Mouse (Mus musculus) brown adipose tissue, adult 24 weeks (tissue): ENCODE results near the gene Sumf1. TPM values are rescaled to one million over a fixed set of nuclear protein-coding genes. Genes with fewer than 3 reads are reported as not detected.
A peak's percentile ranks its signal among the peaks of the same experiment; 100 is the strongest.

ENCODE experiments used
- H3K27ac ChIP-seq: fragments of 200-500 bp; replicated peaks from 2 replicates; pipeline ENCODE4 v1.5.1; 2012; ENCODE audit warnings: low read depth, mild to moderate bottlenecking, low read length
- H3K4me1 ChIP-seq: fragments of 200-500 bp; 2 replicates; pipeline ENCODE4 v1.6.1; 2012; ENCODE audit warnings: low read length, mixed read lengths; ENCODE audit not compliant: control insufficient read depth, insufficient read depth, insufficient read length
- H3K4me3 ChIP-seq: fragments of 200-500 bp; 2 replicates; pipeline ENCODE4 v1.5.1; 2012; ENCODE audit warnings: low read depth, mild to moderate bottlenecking, low read length, moderate library complexity; ENCODE audit not compliant: insufficient read depth
- polyA plus RNA-seq: library from polyadenylated mRNA; stranded (reverse); fragments of >200 nt; gene quantifications from 2 replicates; pipeline ENCODE4 v1.2.4, GENCODE M21; 2012; ENCODE audit not compliant: missing spikeins, insufficient read depth, insufficient read length

The Sumf1 gene
- polyA plus RNA-seq, 1 experiment: 17.9 TPM

- no peak overlapping the region for H3K4me3 ChIP-seq
- no peaks in the 10 kb centered on the region for H3K4me1 ChIP-seq
- H3K27ac ChIP-seq: no peak overlapping the region
Observed at GRCm38 (mm10) chr6:108101936-108102830, 83.2 kb downstream of the Sumf1 start.

GRCm38 (mm10) chr6:108098846-108099217 lies 86.5 kb downstream of the Sumf1 start:
- H3K4me1 ChIP-seq: no peaks in the 10 kb centered on the region
- no peak overlapping the region for H3K4me3 ChIP-seq
- no peak overlapping the region for H3K27ac ChIP-seq

- Histone ChIP-seq H3K27ac (no peak overlapping the region), H3K4me3 (no peak overlapping the region), H3K4me1 (no peaks in the 10 kb centered on the region)
Observed at GRCm38 (mm10) chr6:108098171-108098845, 87.1 kb downstream of the Sumf1 start.

- Histone ChIP-seq H3K4me1 (no peaks in the 10 kb centered on the region), H3K27ac (no peak overlapping the region), H3K4me3 (no peak overlapping the region)
Observed at GRCm38 (mm10) chr6:108095445-108095844, 89.9 kb downstream of the Sumf1 start.

GRCm38 (mm10) chr6:108093449-108093848 lies 91.9 kb downstream of the Sumf1 start:
- no peak overlapping the region for H3K27ac ChIP-seq
- no peak overlapping the region for H3K4me3 ChIP-seq
- H3K4me1 ChIP-seq: no peaks in the 10 kb centered on the region

GRCm38 (mm10) chr6:108092646-108093045 lies 92.7 kb downstream of the Sumf1 start:
- Histone ChIP-seq H3K27ac (no peak overlapping the region), H3K4me3 (no peak overlapping the region), H3K4me1 (no peaks in the 10 kb centered on the region)

- no peak overlapping the region for H3K27ac ChIP-seq
- H3K4me3 ChIP-seq: no peak overlapping the region
- no peaks in the 10 kb centered on the region for H3K4me1 ChIP-seq
Observed at GRCm38 (mm10) chr6:108091296-108091695, 94.1 kb downstream of the Sumf1 start.

- H3K4me3 ChIP-seq: no peak overlapping the region
- no peak overlapping the region for H3K27ac ChIP-seq
- H3K4me1 ChIP-seq: no peaks in the 10 kb centered on the region
Observed at GRCm38 (mm10) chr6:108075857-108076256, 109.5 kb downstream of the Sumf1 start.

- Histone ChIP-seq H3K4me3 (no peak overlapping the region), H3K4me1 (no peaks in the 10 kb centered on the region), H3K27ac (no peak overlapping the region)
Observed at GRCm38 (mm10) chr6:108074624-108075023, 110.8 kb downstream of the Sumf1 start.

GRCm38 (mm10) chr6:108073931-108074330 lies 111.5 kb downstream of the Sumf1 start:
- Histone ChIP-seq H3K4me1 (no peaks in the 10 kb centered on the region), H3K27ac (no peak overlapping the region), H3K4me3 (no peak overlapping the region)

- Histone ChIP-seq H3K4me1 (no peaks in the 10 kb centered on the region), H3K27ac (no peak overlapping the region)
Observed at GRCm38 (mm10) chr6:108073071-108073470, 112.3 kb downstream of the Sumf1 start.

GRCm38 (mm10) chr6:108070947-108071346 lies 114.4 kb downstream of the Sumf1 start:
- Histone ChIP-seq H3K4me3 (no peak overlapping the region), H3K4me1 (no peaks in the 10 kb centered on the region), H3K27ac (no peak overlapping the region)

More at GRCm38 (mm10) chr6:108073071-108073470, 112.3 kb downstream of the Sumf1 start:
- no peak overlapping the region for H3K4me3 ChIP-seq

- H3K4me3 ChIP-seq: peak overlapping the region; percentile 61
- H3K4me1 ChIP-seq: no peaks in the 10 kb centered on the region
- H3K27ac ChIP-seq: no peak overlapping the region
Observed at GRCm38 (mm10) chr6:108065583-108065982, 119.8 kb downstream of the Sumf1 start.

GRCm38 (mm10) chr6:108064918-108065526 lies 120.4 kb downstream of the Sumf1 start, which contains the start of gene Setmar:
TSS of gene Setmar (plus strand) at chr6:108065045.
- peak within 1 kb of the TSS; percentile 88 for H3K27ac ChIP-seq
- peak within 1 kb of the TSS; percentile 81 for H3K4me3 ChIP-seq
- no peaks in the 10 kb centered on the region for H3K4me1 ChIP-seq

- H3K27ac ChIP-seq: no peak overlapping the region
- no peaks in the 10 kb centered on the region for H3K4me1 ChIP-seq
- H3K4me3 ChIP-seq: no peak overlapping the region
Observed at GRCm38 (mm10) chr6:108061121-108061520, 124.3 kb downstream of the Sumf1 start.
